Mouse (Mus musculus): ENCODE results near the gene Srr.

Gene Srr

DNA sequence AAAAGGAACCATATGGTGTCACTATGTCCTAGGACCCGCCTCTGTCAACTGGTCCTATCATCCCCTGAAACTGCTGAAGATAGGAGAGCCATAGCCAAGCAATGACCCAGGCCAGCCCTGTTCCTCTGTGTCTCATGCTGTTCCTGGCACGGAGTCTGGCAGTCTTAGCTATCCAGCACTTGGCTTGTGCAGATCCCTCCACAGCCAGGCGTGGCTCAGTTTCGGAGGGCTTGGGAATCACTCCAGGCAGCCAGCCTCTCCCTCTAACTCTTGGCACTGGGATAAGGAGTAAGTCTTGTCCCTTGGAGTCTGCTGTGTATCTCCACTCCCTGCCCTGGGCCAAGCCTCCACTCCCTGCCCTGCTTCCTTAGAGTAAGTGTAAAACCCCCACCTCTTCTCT is 59.1 kb downstream of the Srr start:
- in situ Hi-C loops (cut with MboI, MseI), result loop anchor here (25.0 kb wide), 1 partner anchor 454 kb away; no protein-coding TSS in a partner anchor

DNA sequence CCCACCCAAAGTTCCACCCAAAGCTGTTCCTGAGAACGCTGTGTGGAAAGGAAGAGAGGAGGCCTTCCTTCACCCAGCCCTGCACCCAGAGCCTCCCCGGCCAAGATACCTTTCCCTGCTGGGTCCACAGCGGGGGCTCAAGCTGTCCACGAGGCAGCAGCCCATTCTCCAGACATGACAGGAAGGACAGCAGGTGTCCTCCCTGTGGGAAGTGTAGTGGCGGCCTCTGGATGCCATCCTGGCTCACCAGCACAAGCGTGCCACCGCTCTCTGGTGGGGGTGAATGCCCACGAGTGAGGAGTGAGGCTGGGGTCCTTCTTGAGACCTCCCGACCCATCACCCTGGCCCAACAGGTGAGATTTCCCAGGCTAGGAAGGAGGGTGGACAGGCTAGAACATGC is 60.5 kb downstream of the Srr start:
- in situ Hi-C loops (cut with MboI, MseI), result loop anchor here (25.0 kb wide), 1 partner anchor 453 kb away; no protein-coding TSS in a partner anchor

DNA sequence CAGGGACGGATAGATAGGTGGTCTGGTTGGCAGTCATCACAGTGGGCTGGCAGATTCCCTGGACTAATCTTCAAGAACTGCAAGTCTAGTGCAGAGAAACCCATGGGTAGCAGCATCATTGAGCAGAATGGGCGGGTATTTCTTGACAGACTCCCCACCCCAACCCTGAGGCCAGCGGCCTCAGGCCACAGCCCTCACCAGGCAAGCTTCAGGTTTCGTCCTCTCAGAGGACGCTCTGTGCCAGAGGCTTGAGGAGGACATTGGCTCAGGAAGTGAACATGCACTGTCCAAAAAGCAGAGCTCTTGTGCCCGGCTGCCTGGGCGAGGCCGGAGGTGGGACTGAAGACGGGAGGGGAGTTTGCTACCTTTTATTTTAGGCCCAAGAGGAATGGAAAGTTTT is 61.3 kb downstream of the Srr start:
- in situ Hi-C loops (cut with MboI, MseI), result loop anchor here (25.0 kb wide), 1 partner anchor 452 kb away; no protein-coding TSS in a partner anchor

DNA sequence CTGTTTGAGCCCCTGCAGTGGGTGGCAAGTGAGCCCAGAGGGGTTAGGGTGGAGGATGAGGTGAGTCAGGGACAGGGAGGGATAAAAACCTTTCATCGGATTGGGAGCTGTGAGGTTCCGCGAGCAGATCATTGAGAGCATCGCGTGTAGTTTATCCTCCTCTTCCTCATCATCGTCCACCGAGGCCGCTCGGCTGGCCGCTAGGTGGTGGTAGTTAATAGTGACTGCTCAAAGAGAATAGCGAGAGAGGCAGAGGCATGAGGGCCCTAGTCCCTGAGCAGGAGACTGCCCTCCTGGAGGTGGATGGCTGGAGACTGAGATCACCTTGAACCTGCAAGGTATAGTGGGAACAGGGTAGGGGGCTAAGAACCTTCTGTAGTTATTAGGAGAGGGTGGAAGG is 62.3 kb downstream of the Srr start:
- in situ Hi-C loops (cut with MboI, MseI), result loop anchor here (25.0 kb wide), 1 partner anchor 451 kb away; no protein-coding TSS in a partner anchor

DNA sequence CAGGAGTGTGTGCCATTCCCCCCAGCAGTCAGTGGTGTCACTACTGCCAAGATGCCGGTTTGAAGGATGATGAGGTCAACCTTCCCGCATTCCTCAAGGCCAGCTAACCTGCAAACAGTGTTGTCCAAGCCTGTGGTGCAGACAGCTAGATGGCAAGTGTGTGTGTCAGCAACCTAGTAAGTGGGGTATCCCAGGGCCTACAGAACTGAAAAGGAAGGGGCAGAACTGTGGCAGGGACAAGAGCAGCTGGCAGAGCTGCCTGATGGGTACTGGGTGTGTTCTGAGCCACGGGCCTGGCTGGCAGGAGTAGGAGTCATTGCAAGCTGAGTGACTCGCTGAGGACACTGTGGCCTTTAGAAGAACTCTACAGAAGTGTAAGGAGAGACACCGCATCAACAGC is 63.6 kb downstream of the Srr start:
- in situ Hi-C loops (cut with MboI, MseI), result loop anchor here (25.0 kb wide), 1 partner anchor 450 kb away; no protein-coding TSS in a partner anchor

DNA sequence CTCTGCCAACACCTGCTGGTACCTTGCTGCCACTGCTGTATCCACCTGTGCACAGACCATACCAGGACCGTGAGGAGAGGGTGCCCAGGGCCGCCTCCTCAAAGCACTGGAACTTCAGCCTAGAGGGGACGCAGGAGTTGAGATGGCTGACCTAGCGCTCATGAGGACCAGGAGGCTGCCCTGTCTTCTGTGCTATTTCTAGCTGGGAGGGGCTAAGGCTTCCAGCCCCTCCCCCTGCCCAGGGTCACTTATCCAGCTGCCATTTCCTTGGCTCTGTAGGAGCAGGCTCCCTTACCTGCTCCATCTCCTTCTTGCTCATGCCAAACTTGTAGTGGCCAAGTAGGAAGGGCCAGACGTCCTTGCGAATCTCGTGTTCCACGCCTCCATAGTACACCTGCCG is 68.0 kb downstream of the Srr start:
- in situ Hi-C loops (cut with MboI, MseI), result loop anchor here (5.0 to 25.0 kb wide), 2 partner anchors 45 to 445 kb away; no protein-coding TSS in a partner anchor
